Mouse (Mus musculus): ENCODE data around the gene Gm14548. TPM values are rescaled to one million over a fixed set of nuclear protein-coding genes. Genes with fewer than 3 reads are reported as not detected.
"Not testable (repeated sequence)": the region's sequence is repeated elsewhere in the genome, so short reads cannot be mapped to it uniquely, and the experiment has no call there.

The Gm14548 gene
- 1.3 and 1.6 TPM in 2 replicates for polyA plus RNA-seq (2015; fragmentation: Nextera tagmentation; extraction: Ambion mirVana)

DNA sequence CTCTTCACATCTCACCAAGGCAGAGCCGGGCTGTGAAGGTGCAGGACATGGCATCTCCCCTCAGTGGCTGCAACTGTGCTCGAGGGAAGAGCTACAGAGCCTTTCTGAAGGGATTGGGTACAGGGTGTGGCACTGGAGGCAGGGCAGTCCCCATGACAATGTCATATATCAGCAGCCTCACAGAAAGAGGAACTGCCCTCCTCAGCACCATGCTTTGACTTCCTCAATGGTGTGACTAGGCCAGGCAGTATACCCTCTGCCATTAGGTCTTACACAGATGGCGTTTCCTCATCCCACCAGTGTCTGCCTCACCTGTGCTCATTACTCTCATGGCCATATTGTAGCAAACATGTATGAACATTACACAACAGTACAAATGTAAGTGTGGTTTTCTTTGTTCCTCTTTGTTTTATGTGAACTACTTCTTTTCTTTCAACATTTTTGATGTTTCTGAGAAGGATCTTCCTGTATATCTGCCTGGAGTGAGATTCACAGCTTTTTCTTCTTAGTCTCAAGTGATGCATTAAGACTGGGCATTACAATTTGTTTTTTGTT is at the start of gene Gm14548:
TSS of gene Gm14548 (minus strand) at position 85 of the 555 bp plus-strand sequence.
- WGBS, result 39% methylated on average over 3 of the region's 3 CpGs
- H3K9ac ChIP-seq (replicated peaks; ENCODE audit: low read depth); H3K9me3 ChIP-seq (ENCODE audit: low read length); H3K4me3 ChIP-seq (ENCODE audit: low read depth, low read length); H3K27ac ChIP-seq (ENCODE audit: low read length); H3K4me2 ChIP-seq (replicated peaks; ENCODE audit: low read depth, low read length); H3K36me3 ChIP-seq (ENCODE audit: insufficient read depth, low read length); H3K4me1 ChIP-seq (ENCODE audit: insufficient read depth, low read depth, low read length); H3K27me3 ChIP-seq (replicated peaks; ENCODE audit: insufficient read depth, low read length); ATAC-seq: not testable (repeated sequence)
- DNase-seq (ENCODE audit: low spot score), result peak; percentile 36

DNA sequence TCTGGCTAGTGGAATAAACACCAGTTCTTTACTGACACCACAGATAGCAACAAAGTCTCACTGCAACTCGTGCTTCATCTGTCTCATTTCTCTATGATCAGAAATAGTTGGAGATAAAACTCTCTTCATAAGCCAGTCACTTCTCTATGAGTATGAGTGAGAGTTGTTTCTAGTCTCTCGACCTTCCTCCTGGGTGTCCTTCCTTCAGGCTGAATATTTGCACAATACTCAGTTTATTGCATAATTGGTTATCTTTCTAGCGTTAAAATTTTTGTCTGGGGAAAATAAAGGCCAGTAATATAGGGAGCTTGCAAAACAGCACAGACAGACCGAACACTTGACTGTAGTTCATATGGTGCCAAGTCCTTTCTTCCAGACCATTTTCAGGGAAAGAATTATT is 48.2 kb upstream of the Gm14548 start:
- no peak for DNase-seq (ENCODE audit: low spot score)
- Histone ChIP-seq H3K4me3 (ENCODE audit: low read depth, low read length) (no peak overlapping the region), H3K4me1 (ENCODE audit: insufficient read depth, low read depth, low read length) (no peaks in the 10 kb centered on the region), H3K9me3 (ENCODE audit: low read length) (no peaks in the 10 kb centered on the region), H3K27ac (ENCODE audit: low read length) (no peak overlapping the region), H3K9ac (replicated peaks; ENCODE audit: low read depth) (no peak overlapping the region), H3K27me3 (replicated peaks; ENCODE audit: insufficient read depth, low read length) (no peaks in the 10 kb centered on the region), H3K36me3 (ENCODE audit: insufficient read depth, low read length) (no peaks in the 10 kb centered on the region), H3K4me2 (replicated peaks; ENCODE audit: low read depth, low read length) (no peak overlapping the region)
- TF ChIP-seq EP300 (IDR thresholded peaks at IDR 0.05) (no peak), CTCF (IDR thresholded peaks at IDR 0.05) (no peak)
- 51% methylated on average over 4 of the region's 4 CpGs for WGBS
- no peak for ATAC-seq

DNA sequence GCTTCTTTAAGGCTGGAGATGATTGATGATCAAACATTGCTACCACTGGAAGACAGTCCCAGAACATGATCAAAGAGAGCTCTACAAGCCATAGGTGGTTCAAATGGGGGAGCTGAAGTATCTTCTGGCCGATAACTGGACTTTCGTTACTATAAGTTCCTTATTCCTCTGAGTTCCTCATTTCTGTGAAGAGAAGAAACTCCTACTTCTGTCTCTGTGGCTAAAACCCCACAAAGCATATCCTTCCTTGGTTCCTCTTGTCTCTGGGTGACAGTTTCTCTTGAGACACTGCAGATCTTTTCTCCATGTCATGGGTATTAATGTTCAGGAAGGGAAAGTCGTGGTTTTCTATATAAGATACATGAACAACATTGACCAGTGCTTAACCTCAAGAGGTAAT is 43.0 kb upstream of the Gm14548 start:
- Histone ChIP-seq H3K36me3 (ENCODE audit: insufficient read depth, low read length) (no peaks in the 10 kb centered on the region), H3K4me2 (replicated peaks; ENCODE audit: low read depth, low read length) (no peak overlapping the region), H3K9ac (replicated peaks; ENCODE audit: low read depth) (no peak overlapping the region), H3K27ac (ENCODE audit: low read length) (no peak overlapping the region), H3K4me1 (ENCODE audit: insufficient read depth, low read depth, low read length) (no peaks in the 10 kb centered on the region), H3K9me3 (ENCODE audit: low read length) (no peaks in the 10 kb centered on the region), H3K4me3 (ENCODE audit: low read depth, low read length) (no peak overlapping the region), H3K27me3 (replicated peaks; ENCODE audit: insufficient read depth, low read length) (no peaks in the 10 kb centered on the region)
- DNase-seq (ENCODE audit: low spot score) (peak; percentile 38), ATAC-seq (no peak)
- 62% methylated on average over 3 of the region's 3 CpGs for WGBS
- TF ChIP-seq EP300 (IDR thresholded peaks at IDR 0.05), result no peak
- no peak for TF ChIP-seq CTCF (IDR thresholded peaks at IDR 0.05)

DNA sequence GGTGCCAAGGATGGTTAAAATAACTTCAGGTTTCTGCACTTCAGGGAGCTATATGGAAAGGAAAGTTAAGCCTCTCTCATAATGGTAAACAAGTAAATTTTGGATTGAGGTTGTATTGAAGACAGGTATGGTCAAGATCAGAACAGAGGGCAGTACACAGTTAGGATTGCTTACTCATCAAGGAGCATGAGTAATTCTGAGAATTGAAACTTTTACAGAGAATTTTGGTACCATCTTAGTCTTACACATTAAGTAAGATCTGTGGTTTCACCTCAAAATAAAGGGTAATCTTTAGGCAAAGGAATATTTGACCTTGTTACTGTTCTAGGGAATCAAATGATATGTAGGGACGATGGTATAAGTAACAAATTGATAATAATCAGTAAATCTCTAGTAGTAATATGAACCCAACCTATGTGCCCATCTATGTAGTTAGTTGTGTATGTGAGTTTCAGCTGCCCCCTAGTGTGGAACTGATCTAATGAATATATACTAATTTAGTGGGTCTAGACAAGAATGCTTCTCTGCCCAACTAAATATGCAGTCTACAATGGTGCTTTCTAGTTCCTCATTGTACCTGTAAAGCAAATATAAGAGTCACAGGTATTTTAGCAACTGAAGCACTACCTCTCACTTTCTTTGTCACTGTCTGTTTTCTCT is 42.1 kb upstream of the Gm14548 start:
- TF ChIP-seq EP300 (IDR thresholded peaks at IDR 0.05) (no peak), CTCF (IDR thresholded peaks at IDR 0.05) (0 out of 2 replicates have a peak, but pooled peaks have one; percentile 5)
- WGBS, result 35% methylated on average over 1 of the region's 1 CpGs
- Histone ChIP-seq H3K9me3 (ENCODE audit: low read length) (no peaks in the 10 kb centered on the region), H3K4me1 (ENCODE audit: insufficient read depth, low read depth, low read length) (no peaks in the 10 kb centered on the region), H3K36me3 (ENCODE audit: insufficient read depth, low read length) (no peaks in the 10 kb centered on the region), H3K4me3 (ENCODE audit: low read depth, low read length) (no peak overlapping the region), H3K27me3 (replicated peaks; ENCODE audit: insufficient read depth, low read length) (no peaks in the 10 kb centered on the region), H3K9ac (replicated peaks; ENCODE audit: low read depth) (no peak overlapping the region), H3K27ac (ENCODE audit: low read length) (no peak overlapping the region), H3K4me2 (replicated peaks; ENCODE audit: low read depth, low read length) (no peak overlapping the region)
- DNase-seq (ENCODE audit: low spot score), result no peak
- no peak for ATAC-seq

DNA sequence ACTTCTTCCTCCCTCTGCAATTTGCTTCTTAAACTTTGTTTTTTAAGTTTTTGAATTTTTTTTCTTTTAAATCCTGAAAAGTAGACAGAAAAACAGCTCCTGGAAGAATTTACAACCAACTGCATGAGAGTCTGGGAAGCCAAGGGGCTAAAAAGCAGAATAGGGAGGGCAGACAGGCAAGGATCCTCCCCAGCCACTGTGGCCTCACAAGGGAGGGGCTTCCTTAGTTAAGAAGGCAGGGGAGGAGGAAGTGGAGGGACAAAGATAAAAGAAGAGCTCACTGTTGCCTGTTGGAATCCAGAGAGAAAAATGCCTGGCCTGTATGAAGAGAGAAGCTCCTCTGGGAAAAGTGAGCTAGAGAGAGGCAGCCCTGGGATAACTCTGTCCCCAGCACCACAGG is 37.6 kb upstream of the Gm14548 start:
- not testable (repeated sequence) for ATAC-seq; H3K9ac ChIP-seq (replicated peaks; ENCODE audit: low read depth); H3K9me3 ChIP-seq (ENCODE audit: low read length); H3K4me1 ChIP-seq (ENCODE audit: insufficient read depth, low read depth, low read length); DNase-seq (ENCODE audit: low spot score); H3K4me2 ChIP-seq (replicated peaks; ENCODE audit: low read depth, low read length); H3K27me3 ChIP-seq (replicated peaks; ENCODE audit: insufficient read depth, low read length); H3K36me3 ChIP-seq (ENCODE audit: insufficient read depth, low read length); H3K27ac ChIP-seq (ENCODE audit: low read length); H3K4me3 ChIP-seq (ENCODE audit: low read depth, low read length)

DNA sequence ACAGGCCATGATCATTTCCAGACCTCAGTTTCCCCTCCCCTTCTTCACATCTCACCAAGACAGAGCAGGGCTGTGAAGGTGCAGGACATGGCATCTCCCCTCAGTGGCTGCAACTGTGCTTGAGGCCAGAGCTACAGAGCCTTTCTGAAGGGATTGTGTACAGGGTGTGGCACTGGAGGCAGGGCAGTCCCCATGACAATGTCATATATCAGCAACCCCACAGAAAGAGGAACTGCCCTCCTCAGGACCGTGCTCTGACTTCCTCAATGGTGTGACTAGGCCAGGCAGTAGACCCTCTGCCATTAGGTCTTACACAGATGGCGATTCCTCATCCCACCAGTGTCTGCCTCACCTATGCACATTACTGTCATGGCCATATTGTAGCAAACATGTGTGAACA is 17.5 kb upstream of the Gm14548 start, which contains the start of gene Lilra6:
TSS of gene Lilra6 (minus strand) at position 117 of the 400 bp plus-strand sequence.
- 55% methylated on average over 2 of the region's 2 CpGs for WGBS
- not testable (repeated sequence) for H3K9ac ChIP-seq (replicated peaks; ENCODE audit: low read depth); H3K36me3 ChIP-seq (ENCODE audit: insufficient read depth, low read length); H3K4me3 ChIP-seq (ENCODE audit: low read depth, low read length); ATAC-seq; H3K27me3 ChIP-seq (replicated peaks; ENCODE audit: insufficient read depth, low read length); H3K4me1 ChIP-seq (ENCODE audit: insufficient read depth, low read depth, low read length); H3K4me2 ChIP-seq (replicated peaks; ENCODE audit: low read depth, low read length); H3K9me3 ChIP-seq (ENCODE audit: low read length); DNase-seq (ENCODE audit: low spot score); H3K27ac ChIP-seq (ENCODE audit: low read length)
